Mouse (Mus musculus) cerebellum, postnatal 36 days (tissue): Measurements from ENCODE around the gene Tnfrsf4.

Experiments
- DNase-seq, 2 experiments: peaks; one replicate each; pipeline ENCODE4 v3.0.0; 2021 to 2022; ENCODE audit warnings: mixed read lengths in 2 of 2

Gene Tnfrsf4

GRCm38 (mm10) chr4:156030651-156031118, 17.0 kb downstream of the Tnfrsf4 start:
- DNase-seq, result no peak

DNA sequence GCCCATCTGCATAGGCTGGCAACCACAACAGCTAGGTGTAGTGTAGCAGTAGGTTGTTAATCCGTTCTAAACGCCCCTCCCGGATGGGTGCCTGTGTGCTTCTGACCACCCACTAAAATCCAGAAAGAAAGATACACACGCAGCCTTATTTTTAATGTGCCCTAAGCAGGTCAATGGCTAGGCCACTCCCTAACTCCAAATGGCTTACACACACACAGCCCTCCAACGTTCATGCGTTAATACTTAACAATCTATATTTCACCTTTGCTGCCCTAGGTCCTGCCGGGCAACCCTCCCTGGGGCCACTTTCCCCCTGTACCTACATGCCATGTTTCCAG, 17.6 kb downstream of the Tnfrsf4 start:
- DNase-seq, result no peak

GRCm38 (mm10) chr4:156031593-156032391, 18.1 kb downstream of the Tnfrsf4 start:
- peak; percentile 84 to 86 for DNase-seq

DNA sequence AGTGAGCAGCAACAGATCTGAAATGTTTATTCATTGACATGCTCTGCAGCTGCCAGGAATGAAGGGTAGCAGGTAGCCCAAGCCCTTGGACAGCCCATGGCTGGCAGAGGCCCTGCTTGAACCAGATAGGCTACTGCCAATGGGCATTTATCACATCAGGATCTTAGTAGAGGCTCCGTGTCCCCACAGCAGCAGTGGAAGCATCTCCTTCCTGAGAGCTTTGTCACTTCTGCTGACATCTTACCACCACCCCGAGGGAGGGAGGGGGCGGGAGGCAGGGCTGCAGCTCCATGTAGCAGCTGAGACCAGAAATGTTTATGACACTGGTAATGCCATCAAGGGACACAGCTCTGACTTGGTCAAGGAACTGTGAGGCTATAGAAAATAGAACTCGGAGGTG, 19.2 kb downstream of the Tnfrsf4 start:
- DNase-seq, result no peak

DNA sequence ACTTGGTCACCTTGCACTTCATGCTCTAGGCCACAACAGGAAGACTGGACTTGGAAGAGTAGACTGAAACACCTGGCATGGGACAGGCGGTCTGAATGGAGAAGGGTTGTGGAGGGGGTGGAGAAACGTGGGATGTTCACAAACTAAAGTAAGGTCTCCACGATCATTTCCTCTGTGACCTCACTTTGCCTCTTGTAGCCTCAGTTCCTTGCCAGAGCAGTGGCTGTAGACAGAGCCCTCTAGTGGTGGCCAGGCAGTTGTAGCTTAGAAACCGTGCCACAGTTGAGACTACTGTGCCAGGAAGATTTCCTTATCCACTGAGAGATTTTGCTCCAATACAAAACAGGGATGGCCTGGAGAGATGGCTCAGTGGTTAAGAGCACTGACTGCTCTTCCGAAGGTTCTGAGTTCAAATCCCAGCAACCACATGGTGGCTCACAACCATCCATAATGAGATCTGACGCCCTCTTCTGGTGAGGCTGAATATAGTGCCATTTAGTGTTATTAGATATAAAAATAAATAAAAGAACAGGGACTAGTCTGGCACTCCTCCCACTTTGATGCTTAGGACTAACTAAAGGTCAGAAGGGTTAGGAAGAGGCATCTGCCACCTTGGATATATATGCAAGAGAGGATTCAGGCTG, 20.0 kb downstream of the Tnfrsf4 start:
- peak; percentile 44 for DNase-seq

DNA sequence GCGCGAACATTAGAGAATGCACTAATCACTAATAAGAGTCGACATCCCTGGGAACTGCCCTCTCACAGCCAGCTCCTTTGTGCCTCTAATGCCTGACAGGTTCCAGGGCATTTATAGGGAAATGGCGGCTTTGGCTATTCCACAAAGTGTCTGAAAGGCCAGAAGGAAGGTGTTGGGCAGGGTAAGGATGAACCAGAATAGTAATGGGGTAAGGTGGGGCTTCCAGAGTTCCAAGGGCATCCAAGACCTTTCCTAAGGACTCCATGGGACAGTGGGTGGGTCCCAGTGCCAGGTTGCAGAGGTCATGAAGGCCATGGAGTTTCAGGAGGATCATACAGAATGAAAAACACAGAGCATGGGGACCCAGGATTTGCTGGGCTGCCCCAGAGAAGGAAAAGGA, 20.7 kb downstream of the Tnfrsf4 start:
- DNase-seq, result no peak

DNA sequence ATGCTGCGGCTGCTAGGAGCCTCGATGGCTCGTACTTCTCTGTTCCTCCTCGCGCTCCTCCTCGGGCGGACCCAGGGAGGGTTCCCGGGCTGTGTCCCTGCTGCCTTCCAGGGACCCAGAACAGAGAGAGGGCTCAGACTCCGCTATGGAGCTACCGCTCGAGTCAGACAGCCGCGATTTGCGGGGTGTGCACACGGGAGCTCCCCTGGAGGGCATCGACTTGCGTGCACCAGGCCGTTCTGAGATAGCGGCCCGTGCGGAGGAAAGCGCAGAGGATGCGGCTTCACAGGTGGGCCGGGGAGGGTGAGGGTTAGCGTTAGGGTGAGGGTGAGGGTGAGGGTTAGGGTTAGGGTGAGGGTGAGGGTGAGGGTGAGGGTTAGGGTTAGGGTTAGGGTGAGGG, 21.3 kb downstream of the Tnfrsf4 start:
- no peak for DNase-seq

DNA sequence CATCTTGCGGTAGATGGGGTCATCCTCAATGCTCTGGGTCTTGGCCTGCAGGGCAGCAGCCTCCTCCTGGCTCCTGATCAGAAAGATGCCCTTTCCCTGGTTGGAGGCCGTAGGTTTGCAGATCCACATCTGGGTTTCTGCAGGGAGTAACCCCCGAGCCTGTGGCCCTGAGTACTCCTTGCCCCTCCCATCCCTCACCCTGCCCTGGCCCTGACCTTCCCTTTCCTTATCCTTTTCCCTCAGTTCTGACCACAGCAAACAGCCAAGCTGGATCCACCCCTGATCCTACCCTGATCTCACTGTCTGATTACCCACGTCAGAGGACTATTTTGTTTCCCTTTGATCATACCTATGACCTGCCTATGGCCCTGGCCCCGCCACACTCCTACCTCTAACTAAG, 31.1 kb downstream of the Tnfrsf4 start:
- DNase-seq, result no peak

DNA sequence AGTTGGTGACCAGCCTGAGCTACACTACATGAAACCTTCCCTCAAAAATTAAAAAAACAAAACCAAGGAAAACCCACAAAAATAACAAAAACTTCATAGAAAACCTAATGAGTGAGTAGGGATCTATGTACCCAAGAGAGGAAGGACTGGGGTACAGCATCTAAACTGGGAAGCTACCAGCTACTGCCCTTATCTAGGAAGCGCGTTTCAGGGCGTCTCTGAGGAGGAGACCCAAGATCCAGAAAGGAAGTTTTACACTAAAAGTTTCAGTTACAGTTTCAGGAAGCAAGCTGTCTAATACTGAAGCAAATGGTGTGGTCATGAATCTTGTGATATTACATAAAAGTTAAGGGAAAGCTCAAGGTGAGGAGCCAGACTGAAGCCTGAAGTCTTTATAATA, 36.1 kb downstream of the Tnfrsf4 start:
- DNase-seq, result no peak

- no peak for DNase-seq
Measured at GRCm38 (mm10) chr4:156050391-156050980, 36.8 kb downstream of the Tnfrsf4 start.

DNA sequence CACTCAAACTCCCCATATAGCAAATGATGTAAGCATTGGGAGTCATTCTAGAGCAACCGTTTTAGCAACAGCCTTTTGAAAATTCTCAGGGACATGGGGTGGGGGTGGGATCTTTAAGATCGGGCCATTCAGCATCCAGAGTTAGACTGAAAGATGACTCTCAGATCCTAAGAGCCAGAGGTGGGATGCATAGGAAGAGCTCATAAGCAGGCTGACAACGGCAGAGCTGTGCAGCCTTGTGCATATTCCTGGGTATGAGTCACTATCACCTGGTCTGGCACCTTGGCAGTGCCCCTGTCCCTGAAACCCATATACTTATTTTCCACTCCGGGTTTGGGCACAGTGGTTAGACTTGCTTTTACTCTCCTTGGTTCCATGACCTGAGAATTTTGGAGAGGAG, 39.5 kb downstream of the Tnfrsf4 start:
- no peak for DNase-seq

DNA sequence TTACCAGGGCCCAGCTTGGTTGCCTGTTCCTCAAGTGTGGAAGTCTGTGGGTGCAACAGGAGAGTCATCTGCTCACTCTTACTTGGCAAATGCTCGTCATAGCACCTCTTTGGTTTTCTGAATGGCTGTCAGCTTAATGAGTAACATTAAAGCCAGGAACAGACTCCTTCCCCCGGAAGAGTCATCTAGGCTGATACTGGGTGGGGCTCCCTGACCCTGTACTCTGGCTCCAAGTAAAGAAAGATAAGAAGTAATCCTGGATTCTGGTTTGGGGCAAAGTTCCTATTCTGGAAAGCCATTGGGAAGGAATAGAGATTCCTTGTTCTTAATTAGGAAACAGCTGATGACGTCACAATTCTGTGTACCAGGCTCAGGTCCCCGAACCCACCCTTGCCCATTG, 40.5 kb downstream of the Tnfrsf4 start:
- DNase-seq, result no peak

DNA sequence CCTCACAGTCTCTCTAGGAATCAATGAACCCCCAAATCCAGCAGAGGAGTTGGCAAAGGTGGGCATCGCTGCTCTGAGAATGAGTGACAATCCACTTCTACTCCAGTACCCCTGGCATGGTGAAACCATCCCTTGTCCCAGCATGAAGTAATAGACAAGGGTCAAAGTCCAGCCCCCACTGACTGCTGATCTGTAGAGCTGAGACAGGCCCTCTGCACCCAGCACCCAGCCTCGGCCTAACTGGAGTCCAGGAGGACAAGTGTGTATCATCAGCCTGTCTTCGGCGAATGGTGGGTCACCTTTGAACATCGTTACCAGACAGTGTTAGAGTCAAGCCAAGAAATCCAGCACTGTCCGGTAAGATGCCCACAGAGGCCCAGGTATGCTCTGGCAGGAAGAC, 41.0 kb downstream of the Tnfrsf4 start:
- no peak for DNase-seq

DNA sequence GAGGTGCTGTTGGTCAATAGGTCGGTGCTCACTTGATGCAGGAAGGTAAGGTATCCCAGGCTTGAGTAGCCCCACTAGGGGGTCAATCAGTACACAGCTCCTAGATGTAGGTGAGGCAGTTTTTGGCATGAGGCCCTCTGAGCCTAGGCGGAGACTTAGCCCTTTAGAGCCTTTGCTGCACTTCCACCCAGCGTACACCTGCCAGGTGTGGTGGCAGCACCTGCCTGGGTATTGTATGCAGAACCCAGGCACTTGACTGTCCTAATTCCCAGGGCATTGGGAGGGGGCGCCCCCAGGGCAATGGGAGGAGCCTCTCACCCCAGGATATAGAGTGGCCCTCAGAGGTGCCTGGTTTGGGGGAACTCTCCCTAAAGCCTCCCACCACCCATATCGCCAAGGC, 41.5 kb downstream of the Tnfrsf4 start:
- no peak for DNase-seq

DNA sequence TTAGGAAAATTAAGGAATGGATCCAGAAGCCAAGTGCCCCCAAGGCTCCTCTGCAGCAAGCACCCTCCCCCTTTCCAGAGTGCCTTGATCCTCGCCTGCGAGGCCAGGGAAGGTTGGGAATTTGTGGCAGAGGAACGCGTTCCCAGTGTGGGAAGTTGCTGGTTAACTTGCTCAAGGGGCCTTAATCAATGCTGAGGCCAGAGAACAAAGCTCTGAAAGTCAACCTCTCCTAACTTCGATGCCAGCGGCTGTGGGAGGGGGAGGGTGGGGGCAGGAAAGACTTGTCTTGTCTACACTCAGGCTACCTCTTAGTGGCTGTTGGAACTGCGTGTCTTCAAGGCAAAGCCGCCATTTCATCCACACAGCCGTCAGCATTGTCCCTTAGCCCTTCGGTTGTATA, 44.1 kb downstream of the Tnfrsf4 start:
- DNase-seq, result no peak

GRCm38 (mm10) chr4:156058826-156059225, 45.2 kb downstream of the Tnfrsf4 start:
- DNase-seq, result no peak

- no peak for DNase-seq
Measured at GRCm38 (mm10) chr4:156059261-156059660, 45.6 kb downstream of the Tnfrsf4 start, which contains the start of gene Ttll10. Gene Ttll10 (minus strand): TSS chr4:156059414.

DNA sequence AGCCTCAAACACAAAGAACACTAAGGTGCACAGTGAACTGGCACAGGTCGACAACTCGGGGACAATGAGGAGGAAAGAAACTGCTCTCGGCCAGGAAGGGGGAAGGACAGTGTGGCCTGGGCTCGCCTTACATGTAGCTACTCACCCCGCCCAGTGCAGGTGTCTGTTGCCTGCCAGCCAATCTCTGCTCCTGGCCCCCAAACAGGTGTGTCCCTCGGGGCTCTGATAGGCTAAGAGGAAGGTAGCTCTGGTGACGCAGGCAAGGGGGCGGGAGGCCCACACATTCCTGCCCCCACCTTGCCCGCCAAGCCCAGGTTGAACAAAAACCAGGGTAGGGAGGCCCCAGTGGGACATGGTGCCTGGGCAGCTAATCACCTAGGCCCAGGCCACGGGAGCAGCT, 46.1 kb downstream of the Tnfrsf4 start:
- no peak for DNase-seq

DNA sequence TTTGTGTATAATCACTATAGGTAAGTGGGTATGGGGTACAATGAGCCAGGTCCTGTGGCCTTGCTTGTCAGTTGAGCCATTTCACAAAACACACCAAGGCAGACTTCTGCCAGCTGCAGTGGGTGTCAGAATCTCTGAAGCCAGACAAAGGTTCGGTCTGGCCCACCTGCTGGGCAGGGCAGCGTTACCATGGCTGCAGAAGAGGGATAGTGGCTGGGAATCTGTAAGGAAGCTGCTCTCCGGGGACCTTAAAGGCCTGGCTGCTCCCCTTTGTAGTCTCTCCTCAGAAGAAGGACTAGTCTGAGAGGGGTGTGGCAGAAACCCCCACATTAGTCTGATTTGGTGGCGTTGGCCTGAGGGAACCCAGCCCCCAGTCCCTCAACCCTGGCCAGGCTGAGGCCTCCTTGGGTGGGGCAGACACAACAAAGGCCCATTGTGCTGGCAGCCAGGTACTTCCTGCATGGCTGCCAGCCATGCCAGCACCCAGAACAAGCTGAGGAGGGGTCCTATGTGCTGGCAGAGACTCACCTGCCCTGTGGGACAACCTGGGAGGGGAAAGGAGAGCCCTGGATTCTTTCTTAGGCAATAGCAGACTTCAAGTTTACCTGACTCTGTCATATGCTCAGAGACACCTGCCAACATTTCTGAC, 50.3 kb downstream of the Tnfrsf4 start:
- DNase-seq, result no peak

- DNase-seq, result no peak
Measured at GRCm38 (mm10) chr4:156064510-156064897, 50.9 kb downstream of the Tnfrsf4 start.

DNA sequence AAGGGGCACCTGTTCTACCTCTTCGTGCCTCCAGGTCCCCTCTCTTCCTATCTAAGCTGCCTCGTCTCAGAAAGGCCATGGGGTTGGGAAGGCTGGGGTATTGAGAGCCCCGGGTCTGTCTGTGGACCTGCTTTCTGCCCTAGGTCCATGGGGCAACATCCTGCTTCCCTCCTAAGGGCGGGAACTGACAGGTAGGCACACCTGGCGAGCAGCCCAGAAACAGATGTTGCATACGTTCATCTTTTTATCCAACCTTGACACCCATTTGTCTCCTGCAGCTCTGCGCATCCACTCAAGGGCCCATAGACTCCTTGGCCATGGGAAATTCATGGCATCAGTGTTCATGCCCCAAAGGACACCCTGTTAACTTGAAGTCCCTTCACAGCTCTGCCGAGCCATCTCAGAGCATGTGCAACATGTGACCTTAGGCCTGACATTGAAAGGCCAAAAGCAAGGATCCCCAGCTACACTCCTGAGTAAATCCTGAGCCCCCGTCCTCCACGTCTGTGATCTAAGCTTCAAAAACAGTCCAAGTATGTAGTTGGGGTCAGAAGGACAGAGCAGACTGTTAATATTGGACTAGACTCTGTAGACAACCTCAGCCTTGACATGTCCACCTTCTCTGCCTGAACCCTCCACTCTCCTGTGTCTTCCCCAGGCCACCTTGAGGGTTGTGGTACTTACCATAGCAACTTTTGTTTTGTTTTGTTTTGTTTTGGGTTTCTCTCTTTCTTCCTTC, 51.7 kb downstream of the Tnfrsf4 start:
- no peak for DNase-seq
